Mouse (Mus musculus): ENCODE results near the gene Madd. TPM values are rescaled to one million over a fixed set of nuclear protein-coding genes. Genes with fewer than 3 reads are reported as not detected.

Gene Madd
- polyA plus RNA-seq (2017; shearing (Covaris generic)) = 123 TPM

DNA sequence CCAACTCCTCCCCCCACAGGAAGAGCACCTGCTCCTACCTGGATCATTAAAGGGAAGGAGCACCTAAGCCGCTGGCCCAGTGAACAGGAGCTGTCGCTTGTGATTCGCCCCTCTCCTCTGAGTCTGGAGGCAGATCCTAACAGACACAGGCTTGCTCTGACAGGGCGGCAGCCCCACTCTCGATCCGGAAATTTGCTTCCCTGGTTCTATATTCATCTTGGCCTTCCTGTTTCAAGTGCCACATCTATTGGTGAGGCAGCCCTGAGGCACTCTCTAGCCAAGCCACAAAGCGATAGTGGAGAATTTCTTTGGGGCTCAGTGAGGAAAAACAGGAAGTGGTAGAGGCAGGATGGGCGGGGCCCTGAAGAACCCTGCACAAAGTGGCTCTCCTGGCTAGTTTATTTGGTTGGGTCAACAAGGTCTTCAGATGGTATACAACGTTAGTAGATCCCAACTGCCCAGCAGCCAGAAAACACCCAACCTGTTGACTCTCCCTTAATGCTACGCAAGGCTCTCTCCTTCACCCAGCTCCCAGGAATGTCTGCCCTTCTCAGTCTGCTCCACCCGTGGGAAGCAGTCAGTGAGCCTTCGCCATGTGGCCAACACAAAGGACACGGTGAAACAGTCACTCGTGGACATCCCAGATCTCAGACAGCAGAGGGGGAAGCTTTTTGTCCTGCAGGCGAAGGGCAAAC lies at the start of gene Madd:
Gene Madd, minus strand, starts transcription at position 127 of the 695 bp plus-strand sequence.

DNA sequence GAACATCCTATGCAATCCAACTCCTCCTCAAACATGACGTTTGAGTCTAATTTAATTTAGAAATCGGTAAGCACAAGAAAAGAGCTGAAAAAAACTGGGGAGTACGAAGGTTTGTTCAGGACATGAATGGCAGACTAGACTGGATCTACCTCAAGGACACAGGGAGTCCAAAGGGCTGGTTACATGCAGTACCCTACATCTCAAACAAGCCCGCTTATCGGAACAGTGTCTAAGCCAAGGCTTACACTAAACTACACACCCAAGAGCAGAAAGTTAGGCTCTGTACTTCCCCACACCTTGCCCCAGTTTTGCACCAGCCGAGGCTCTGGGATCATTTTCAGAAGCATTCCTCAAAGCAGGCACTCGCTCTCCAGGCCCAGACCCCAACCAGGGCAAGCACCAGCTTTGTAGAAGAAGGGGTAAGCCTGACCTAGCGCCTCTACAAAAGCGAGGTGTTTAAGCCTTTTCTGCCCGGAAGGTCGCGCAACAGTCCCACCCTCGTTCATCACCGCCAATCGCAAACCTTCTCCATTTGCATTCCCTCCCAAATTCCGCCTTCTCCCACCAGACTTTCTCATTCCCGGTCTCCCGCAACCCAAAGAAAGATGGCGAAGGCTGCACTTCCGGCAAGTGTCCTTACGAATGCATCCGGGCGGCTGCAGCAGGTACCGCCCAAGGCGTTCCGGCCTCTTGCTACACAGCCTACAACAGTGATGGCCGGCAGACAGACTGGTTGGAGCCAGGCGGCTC lies 18.8 kb upstream of the Madd start, which contains the start of the genes Nr1h3 and Acp2:
Gene Nr1h3, minus strand, starts transcription at position 613 of the 750 bp plus-strand sequence.
Gene Acp2, plus strand, starts transcription at position 664 of the 750 bp plus-strand sequence.

DNA sequence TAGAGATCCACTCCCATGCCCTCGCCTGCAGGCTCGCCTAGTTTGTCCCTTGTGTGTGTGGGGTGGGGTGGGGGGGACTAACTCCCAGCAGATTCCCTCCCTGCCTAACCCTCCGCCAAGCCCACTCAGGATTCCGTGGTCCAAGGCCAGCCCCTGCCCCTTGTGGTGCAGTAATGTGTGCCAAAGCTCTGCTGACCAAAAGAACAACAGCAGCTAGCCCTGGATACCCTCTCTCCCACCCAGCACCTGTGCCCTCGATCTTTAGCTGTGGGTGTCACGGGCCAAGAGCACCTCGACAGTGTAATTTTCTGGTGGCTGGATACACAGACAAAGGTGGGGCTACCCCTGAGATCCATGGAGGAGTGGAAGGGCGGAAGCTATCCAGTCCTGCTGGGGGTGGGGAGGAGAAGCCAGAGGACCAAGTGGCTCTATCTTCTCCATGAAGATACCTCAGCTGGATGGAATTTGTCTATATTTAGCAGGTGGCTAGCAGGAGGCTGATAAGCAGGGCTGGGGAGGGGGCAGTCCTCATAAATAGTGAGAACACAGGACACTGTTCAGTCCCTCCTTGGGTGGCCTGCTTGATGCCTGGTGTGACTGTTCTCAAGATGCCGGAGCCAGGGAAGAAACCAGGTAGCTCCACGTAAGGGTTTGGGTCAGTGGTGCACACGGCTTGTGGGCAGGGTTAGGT lies 65.9 kb downstream of the Madd start, which contains the start of gene Mybpc3:
Gene Mybpc3, plus strand, starts transcription at position 560 of the 691 bp plus-strand sequence.

Other genes starting within 250 kb of the Madd start
- 33.7 TPM for gene Celf1, start 243.5 kb downstream of the Madd start, polyA plus RNA-seq (2017; shearing (Covaris generic))
- gene Rapsn, start 148.2 kb downstream of the Madd start, polyA plus RNA-seq (2017; shearing (Covaris generic)) = 5.7 TPM
- gene Psmc3, start 129.8 kb downstream of the Madd start, polyA plus RNA-seq (2017; shearing (Covaris generic)) = 289 TPM
- gene Slc39a13, start 113.4 kb downstream of the Madd start, polyA plus RNA-seq (2017; shearing (Covaris generic)) = 37.0 TPM
- 0.48 TPM for gene Spi1, start 101.4 kb downstream of the Madd start, polyA plus RNA-seq (2017; shearing (Covaris generic))
- gene Mybpc3, start 65.7 kb downstream of the Madd start, polyA plus RNA-seq (2017; shearing (Covaris generic)) = not detected
- 1.9 TPM for gene Nr1h3, start 19.0 kb upstream of the Madd start, polyA plus RNA-seq (2017; shearing (Covaris generic))
- gene Acp2, start 19.0 kb upstream of the Madd start, polyA plus RNA-seq (2017; shearing (Covaris generic)) = 20.9 TPM
- gene Ddb2, start 53.1 kb upstream of the Madd start, polyA plus RNA-seq (2017; shearing (Covaris generic)) = 101 TPM
- 0.89 TPM for gene Pacsin3, start 72.1 kb upstream of the Madd start, polyA plus RNA-seq (2017; shearing (Covaris generic))
- gene Arfgap2, start 81.1 kb upstream of the Madd start, polyA plus RNA-seq (2017; shearing (Covaris generic)) = 145 TPM